Mouse (Mus musculus) cerebellum, postnatal 4 days (tissue): ENCODE data around the gene Ush1g.

ENCODE experiments used
- DNase-seq, 2 experiments: peaks; one replicate each; pipeline ENCODE4 v3.0.0; 2022; ENCODE audit warnings: low spot score in 2 of 2, mixed read lengths in 1 of 2

The Ush1g gene

GRCm38 (mm10) chr11:115334531-115334930, 12.7 kb upstream of the Ush1g start, which contains the start of gene Otop3:
Gene Otop3 (plus strand): TSS chr11:115334731.
- no peak for DNase-seq

GRCm38 (mm10) chr11:115329339-115329738, 7.5 kb upstream of the Ush1g start:
- no peak for DNase-seq

- DNase-seq, result no peak
These were observed 4.9 kb upstream of the Ush1g start for GRCm38 (mm10) chr11:115326730-115327129.

GRCm38 (mm10) chr11:115323354-115323753, 1.5 kb upstream of the Ush1g start:
- no peak for DNase-seq

DNA sequence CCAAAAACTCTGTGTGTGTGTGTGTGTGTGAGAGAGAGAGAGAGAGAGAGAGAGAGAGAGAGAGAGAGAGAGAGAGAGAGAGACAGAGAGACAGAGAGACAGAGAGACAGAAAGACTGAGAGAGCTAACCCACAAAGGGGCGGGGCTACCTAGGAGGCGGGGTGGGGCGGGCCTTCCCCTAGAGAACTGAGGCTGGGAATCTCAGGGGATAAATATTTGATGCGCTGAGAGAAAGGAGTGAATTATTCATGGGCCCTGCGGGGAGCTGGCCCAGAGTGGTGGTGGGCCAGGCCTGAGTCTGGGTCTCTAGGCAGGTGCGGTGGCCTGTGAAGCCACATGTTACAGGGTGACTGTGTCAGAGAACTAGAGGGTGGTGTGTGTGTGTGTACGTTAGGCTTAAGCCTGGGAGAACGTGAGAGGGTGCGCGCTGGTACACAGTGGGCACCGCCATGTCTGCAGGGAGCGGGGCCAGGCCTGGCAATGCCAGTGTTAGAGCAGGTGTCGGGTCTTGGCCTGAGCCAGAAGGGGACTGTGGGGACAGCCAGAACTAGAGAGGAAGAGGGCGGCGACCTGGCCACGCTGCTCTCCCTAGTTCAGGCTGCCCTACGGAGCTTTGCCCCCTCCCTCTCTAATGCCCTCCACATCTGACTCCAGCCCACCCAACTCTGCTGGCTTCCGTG, 2.0 kb downstream of the Ush1g start:
- no peak for DNase-seq

DNA sequence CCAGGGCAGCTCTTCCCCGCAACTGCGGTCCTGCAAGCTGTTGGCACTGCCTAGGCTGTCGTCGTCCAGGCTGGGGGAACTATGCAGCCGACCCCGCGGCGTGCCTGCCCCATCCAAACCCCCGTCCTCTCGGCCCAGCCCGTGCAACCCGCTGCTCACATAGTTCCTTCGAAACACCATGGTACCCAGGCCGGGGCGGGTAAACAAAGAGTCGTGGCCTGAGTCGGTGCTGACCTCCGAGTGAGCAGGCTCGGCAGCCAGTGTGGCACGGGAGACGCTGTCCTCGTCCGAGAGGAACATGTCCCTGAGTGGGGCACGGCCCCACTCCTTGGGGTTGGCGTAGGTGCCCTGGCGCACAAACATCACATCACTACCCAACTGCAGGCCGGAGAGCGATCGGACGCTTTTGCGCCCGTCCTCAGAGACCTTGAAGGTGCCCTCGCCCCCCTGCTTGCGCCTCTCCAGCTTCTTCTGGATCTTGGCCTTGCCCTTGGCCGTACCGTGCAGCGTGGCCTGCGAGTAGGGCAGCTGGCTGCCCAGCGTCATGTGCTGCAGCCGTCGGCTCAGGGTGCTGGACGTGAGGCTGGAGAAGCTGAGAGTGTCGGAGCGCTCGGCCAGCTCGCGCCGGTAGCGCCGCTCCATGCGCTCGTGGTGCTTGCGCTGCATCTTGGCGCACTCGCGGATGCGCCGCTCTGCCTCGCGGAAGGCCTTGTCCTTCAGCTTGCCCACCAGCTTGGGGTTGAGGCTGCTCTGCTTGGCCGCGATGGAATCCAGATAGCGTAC, 3.4 kb downstream of the Ush1g start:
- DNase-seq, result no peak

DNA sequence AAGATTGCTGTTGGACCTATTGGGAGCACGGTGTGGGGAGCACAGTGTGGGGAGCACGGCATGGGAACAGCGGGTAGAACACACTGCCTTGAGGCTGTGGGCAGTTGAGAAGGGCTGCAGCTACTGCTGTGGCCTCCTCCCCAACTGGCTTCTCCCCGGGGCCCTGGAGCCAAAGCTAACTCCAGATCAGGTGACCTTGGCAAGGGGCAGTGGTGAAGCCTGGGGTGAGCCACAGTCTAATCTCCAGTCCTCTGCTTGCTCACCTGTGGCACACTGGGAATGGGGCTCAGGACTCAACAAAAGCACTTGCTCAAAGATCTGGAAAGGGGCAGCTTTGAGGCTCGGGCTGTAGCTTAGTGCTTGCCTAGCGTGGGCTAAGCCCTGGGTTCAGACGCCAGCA, 4.6 kb downstream of the Ush1g start:
- no peak for DNase-seq

- no peak for DNase-seq
These were observed 7.6 kb downstream of the Ush1g start for GRCm38 (mm10) chr11:115314249-115314648.

- no peak for DNase-seq
These were observed 13.1 kb downstream of the Ush1g start for GRCm38 (mm10) chr11:115308781-115309180.

DNA sequence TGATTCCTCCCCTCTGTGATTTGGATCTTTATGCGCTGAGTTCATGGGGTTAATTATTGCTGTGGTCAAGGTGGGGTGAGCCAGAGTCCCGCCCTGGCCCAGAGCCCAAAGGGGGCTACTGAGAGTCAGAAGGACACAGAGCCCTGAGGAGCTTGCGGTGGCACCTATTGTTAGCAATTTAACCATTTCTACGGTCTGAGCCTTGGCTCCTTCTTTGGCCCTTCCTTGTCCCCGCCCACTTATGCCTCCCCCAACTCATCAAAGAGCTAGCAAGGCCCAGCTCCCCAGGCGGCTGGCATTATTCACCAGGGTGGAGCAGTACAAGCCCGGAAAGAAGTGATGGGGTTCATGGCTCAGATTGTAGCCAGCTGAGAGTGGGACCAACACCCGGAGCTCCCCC, 15.0 kb downstream of the Ush1g start, which contains the start of gene Otop2:
Otop2 (plus strand) TSS at position 301 of the 400 bp plus-strand sequence.
- no peak for DNase-seq

DNA sequence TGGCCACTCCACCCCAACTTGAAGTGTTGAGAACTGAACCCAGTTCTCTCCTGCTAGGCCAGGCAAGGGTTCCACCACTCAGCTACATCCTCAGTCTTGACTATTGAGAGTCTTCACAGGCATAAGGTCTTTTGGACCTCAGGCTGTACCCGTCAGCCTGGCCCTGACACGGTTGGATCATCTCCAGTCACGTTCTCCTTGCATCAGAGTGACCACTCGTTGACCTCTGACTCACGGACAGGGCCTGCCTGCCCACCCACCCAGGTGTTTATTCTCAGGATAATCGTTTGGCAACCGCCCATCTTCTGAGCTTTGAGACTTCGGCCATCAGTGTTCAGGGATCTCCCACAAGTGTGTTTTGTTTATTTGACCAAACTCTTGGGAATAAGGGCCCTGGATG, 18.7 kb downstream of the Ush1g start:
- DNase-seq, result no peak

DNA sequence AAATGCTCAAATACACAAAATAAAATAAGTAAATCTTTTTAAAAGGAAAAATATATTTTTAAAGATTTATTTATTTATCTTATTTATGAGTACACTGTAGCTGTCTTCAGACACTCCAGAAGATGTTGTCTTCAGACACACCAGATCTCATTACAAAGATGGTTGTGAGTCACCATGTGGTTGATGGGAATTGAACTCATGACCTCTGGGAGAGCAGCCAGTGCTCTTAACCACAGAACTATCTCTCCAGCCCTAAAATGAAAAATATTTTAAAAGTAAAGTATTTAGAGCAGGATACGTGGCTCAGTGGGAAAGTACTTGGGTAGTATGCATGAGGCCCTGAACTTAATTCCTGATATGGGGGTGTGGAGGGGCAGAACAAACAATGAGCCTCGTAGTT, 20.5 kb downstream of the Ush1g start:
- no peak for DNase-seq

DNA sequence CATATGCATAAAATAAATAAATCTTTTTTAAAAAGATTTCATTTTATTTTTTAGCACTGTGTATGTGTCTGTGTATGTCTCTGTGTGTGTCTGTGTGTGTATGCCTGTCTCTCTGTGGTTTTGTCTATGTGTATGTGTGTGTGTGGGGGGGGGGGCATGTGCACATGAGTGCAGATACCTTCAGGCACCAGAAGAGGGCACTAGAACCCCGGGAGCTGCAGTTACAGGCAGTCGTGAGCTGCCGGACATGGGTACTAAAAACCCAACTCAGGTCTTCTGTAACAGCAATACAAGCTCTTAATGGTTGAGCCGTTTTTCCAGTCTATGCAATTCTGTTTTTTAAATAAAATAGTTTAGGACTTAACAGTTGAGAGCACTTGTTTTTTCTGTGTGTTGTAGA, 21.1 kb downstream of the Ush1g start:
- DNase-seq, result no peak

GRCm38 (mm10) chr11:115298160-115298559, 23.7 kb downstream of the Ush1g start:
- DNase-seq, result no peak

DNA sequence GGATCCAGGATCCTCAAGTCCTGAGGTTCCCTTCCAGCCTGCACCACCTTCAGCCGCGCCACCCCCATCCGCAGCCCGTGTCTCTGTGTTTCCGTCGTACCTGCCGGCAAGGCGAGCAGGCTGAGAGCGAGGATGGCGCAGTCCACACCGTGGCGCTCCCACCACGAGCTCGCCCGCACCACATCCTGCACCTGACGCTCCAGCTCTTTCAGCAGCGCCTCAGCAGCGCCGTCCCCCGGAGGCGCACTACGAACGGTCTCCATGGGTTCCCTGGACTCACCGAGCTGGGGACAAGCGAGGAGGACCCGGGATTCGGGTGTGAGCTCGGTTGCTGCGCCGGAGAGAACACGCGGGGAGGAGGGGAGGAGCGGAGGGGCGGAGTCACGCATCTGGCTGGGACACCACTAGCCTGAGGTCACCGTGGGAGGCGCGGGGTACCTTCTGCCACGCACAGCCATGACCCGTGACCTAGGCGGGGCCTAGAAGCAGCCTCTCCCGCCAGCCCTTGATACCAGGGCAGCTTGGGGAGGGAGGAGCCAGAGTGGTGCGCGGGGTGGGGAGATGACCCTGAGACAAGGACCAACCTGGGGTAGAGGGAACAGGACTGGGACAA, 24.5 kb downstream of the Ush1g start, which contains the start of gene Fads6:
Fads6 (minus strand) TSS at position 450 of the 613 bp plus-strand sequence.
- peak in 1 of 2 experiments; percentile 44 for DNase-seq

GRCm38 (mm10) chr11:115296471-115297210, 25.2 kb downstream of the Ush1g start:
- no peak for DNase-seq

GRCm38 (mm10) chr11:115295939-115296338, 25.9 kb downstream of the Ush1g start:
- DNase-seq, result no peak

- DNase-seq, result no peak
These were observed 29.0 kb downstream of the Ush1g start for GRCm38 (mm10) chr11:115292631-115293375.

GRCm38 (mm10) chr11:115291503-115291902, 30.3 kb downstream of the Ush1g start:
- DNase-seq, result no peak

DNA sequence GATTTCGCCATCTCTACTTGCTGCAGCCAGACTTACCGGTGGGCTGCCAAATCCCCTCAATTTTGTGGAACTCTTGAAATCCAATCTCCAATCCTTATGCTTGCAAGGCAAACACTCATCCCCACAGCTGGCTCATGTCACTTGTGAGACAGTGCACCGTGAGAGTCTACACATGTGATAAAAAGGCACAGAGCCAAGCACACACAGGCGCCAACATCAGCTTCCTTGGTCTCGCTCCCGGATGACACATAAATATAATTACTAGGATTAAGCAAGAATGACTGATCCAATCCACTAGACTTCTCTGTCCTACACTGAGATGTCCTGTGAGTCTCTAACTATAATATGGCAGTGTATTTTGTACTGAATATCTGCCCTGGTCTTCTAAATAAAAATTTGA, 30.9 kb downstream of the Ush1g start:
- no peak for DNase-seq

- no peak for DNase-seq
These were observed 31.5 kb downstream of the Ush1g start for GRCm38 (mm10) chr11:115290314-115290713.
